Mouse (Mus musculus): Measurements from ENCODE around the gene Rsph1. TPM values are rescaled to one million over a fixed set of nuclear protein-coding genes. Genes with fewer than 3 reads are reported as not detected.

Gene Rsph1
- polyA plus RNA-seq, 1 experiment from 2014 or later = 0.40 TPM

GRCm38 (mm10) chr17:31242764-31243163, 34.4 kb downstream of the Rsph1 start:
- Histone ChIP-seq H3K9me3 (no peaks in the 10 kb centered on the region), H3K36me3 (no peaks in the 10 kb centered on the region), H3K9ac (replicated peaks) (no peak overlapping the region), H3K4me3 (replicated peaks) (no peak overlapping the region), H3K4me2 (no peak overlapping the region), H3K27ac (no peak overlapping the region), H3K27me3 (no peaks in the 10 kb centered on the region), H3K4me1 (replicated peaks) (no peaks in the 10 kb centered on the region)
- no peak for ATAC-seq (ENCODE audit: insufficient number of reproducible peaks, insufficient read depth, low FRiP score, low TSS enrichment, low read depth)
- WGBS = 0% methylated on average over 1 of the region's 1 CpGs

DNA sequence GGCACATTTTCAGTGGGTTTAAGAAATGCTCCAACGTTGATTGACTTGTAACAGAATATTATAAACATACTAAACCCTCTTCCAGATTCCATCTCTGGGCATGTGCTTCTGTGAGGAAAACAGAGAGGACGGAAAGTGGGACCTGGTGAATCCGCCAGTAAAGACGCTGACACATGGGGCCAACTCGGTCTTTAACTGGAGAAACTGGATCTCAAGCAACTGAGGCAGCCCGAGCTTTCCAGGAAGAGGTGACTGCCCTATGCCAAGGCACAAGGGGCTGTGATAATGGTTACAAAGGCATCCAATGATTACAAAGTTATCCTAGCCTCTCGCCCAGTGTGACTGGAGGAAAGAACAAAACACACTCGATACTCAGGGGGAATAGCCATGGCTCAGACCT, 36.0 kb downstream of the Rsph1 start:
- no peak overlapping the region for H3K9ac ChIP-seq (replicated peaks)

GRCm38 (mm10) chr17:31238234-31239020, 38.8 kb downstream of the Rsph1 start:
- no peaks in the 10 kb centered on the region for H3K9me3 ChIP-seq
- WGBS = 83% methylated on average over 7 of the region's 7 CpGs
- H3K27me3 ChIP-seq = no peaks in the 10 kb centered on the region
- no peaks in the 10 kb centered on the region for H3K36me3 ChIP-seq
- no peak overlapping the region for H3K27ac ChIP-seq
- ATAC-seq (ENCODE audit: insufficient number of reproducible peaks, insufficient read depth, low FRiP score, low TSS enrichment, low read depth) = no peak
- no peak overlapping the region for H3K4me3 ChIP-seq (replicated peaks)
- H3K4me2 ChIP-seq = no peak overlapping the region
- H3K9ac ChIP-seq (replicated peaks) = no peak overlapping the region
- no peaks in the 10 kb centered on the region for H3K4me1 ChIP-seq (replicated peaks)

More for the DNA sequence above, 36.0 kb downstream of the Rsph1 start:
- H3K4me2 ChIP-seq = no peak overlapping the region
- H3K36me3 ChIP-seq = no peaks in the 10 kb centered on the region
- 84% methylated on average over 8 of the region's 8 CpGs for WGBS
- H3K27ac ChIP-seq = no peak overlapping the region
- H3K27me3 ChIP-seq = no peaks in the 10 kb centered on the region
- no peaks in the 10 kb centered on the region for H3K9me3 ChIP-seq
- no peaks in the 10 kb centered on the region for H3K4me1 ChIP-seq (replicated peaks)
- H3K4me3 ChIP-seq (replicated peaks) = no peak overlapping the region
- no peak for ATAC-seq (ENCODE audit: insufficient number of reproducible peaks, insufficient read depth, low FRiP score, low TSS enrichment, low read depth)

DNA sequence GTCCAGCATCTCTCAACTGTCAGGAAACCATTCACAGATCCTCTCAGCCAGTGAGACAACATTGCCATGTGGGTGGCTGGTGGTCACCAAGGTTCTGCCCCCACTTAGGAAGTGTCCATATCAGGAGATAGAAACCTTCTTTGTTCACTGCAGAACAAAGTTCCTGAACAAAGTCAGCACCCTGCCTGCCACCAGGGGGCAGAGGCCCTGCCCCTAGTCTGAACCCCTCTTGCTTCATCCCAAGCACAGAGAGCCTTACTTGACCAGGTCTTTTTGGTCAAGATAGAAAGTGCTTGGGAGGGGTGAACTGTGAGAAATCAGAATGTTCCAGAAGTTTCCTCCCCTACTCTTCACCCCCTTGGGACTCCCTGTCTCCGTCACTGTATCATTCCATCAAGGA, 41.3 kb downstream of the Rsph1 start:
- Histone ChIP-seq H3K4me2 (no peak overlapping the region), H3K36me3 (no peaks in the 10 kb centered on the region), H3K9me3 (no peaks in the 10 kb centered on the region), H3K9ac (replicated peaks) (no peak overlapping the region), H3K4me3 (replicated peaks) (no peak overlapping the region), H3K27ac (no peak overlapping the region), H3K27me3 (no peaks in the 10 kb centered on the region), H3K4me1 (replicated peaks) (no peaks in the 10 kb centered on the region)
- ATAC-seq (ENCODE audit: insufficient number of reproducible peaks, insufficient read depth, low FRiP score, low TSS enrichment, low read depth) = no peak
- WGBS = 100% methylated on average over 1 of the region's 1 CpGs

DNA sequence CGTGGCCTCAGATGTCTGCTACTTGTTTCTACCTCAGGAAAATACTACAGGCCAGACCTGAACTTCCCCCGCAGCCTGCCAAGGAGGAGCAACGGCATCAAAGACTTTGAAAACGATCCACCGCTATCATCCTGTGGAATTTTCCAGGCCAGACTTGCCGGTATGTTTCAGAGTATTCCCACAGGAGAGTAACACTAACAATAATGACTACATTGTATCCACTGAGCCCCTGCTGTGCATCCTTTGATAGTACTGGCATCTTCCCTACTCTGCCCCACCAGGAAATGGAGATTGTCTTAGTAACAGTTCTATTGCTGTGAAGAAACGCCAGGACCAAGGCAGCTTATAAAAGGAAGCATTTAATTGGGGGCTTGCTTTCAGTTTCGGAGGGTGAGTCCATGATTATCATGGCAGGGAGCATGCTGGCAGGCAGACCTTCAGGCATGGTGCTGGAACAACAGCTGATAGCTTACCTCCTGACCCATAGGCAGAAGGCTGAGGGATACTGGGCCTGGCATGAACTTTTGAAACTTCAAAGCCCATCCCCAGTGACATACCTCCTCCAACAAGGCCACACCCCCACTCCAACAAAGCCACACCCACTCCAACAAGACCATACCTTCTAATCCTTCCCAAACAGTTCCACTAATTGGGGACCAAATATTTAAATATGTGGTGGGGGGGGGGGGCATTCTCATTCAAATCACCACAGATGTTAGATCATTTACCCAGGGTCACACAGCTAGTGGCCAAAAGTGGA, 44.8 kb downstream of the Rsph1 start:
- Histone ChIP-seq H3K4me3 (replicated peaks) (no peak overlapping the region), H3K9me3 (no peaks in the 10 kb centered on the region), H3K4me1 (replicated peaks) (no peaks in the 10 kb centered on the region), H3K9ac (replicated peaks) (no peak overlapping the region), H3K27ac (no peak overlapping the region), H3K4me2 (no peak overlapping the region), H3K27me3 (0 out of 2 replicates have a peak, but pooled peaks cover 6% of the 10 kb centered on the region), H3K36me3 (no peaks in the 10 kb centered on the region)
- WGBS = 65% methylated on average over 8 of the region's 8 CpGs
- no peak for ATAC-seq (ENCODE audit: insufficient number of reproducible peaks, insufficient read depth, low FRiP score, low TSS enrichment, low read depth)

DNA sequence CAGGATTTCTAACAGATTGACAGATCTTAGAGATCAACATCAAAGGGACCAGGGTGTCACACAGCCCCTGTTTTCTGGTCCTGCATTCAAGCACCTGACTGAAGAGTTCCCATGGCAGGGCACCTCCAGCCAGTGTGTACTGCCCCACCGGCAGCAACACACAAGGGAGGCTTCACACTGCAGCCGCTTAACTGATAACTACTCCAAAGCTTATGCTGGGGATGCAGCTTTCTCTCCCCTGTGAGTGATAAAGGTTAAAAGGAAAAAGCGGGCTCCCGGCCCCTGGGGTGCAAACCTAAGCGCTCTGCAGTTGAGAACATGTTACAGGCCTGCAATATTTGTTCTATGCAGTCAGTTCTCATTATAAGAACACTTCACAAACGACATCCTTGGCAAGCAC, 45.4 kb downstream of the Rsph1 start:
- no peak overlapping the region for H3K4me2 ChIP-seq
- ATAC-seq (ENCODE audit: insufficient number of reproducible peaks, insufficient read depth, low FRiP score, low TSS enrichment, low read depth) = no peak
- 0 out of 2 replicates have a peak, but pooled peaks cover 6% of the 10 kb centered on the region for H3K27me3 ChIP-seq
- no peaks in the 10 kb centered on the region for H3K4me1 ChIP-seq (replicated peaks)
- no peaks in the 10 kb centered on the region for H3K36me3 ChIP-seq
- H3K9ac ChIP-seq (replicated peaks) = 0 out of 2 replicates have a peak overlapping the region, but pooled peaks have one; percentile 18
- no peak overlapping the region for H3K27ac ChIP-seq
- no peaks in the 10 kb centered on the region for H3K9me3 ChIP-seq
- no peak overlapping the region for H3K4me3 ChIP-seq (replicated peaks)
- WGBS = 65% methylated on average over 6 of the region's 6 CpGs

- ATAC-seq (ENCODE audit: insufficient number of reproducible peaks, insufficient read depth, low FRiP score, low TSS enrichment, low read depth) = no peak
- H3K4me2 ChIP-seq = no peak overlapping the region
- H3K4me1 ChIP-seq (replicated peaks) = peaks cover 6% of the 10 kb centered on the region; the same call in 1 of the 2 replicates
- no peaks in the 10 kb centered on the region for H3K9me3 ChIP-seq
- WGBS = 83% methylated on average over 7 of the region's 7 CpGs
- H3K9ac ChIP-seq (replicated peaks) = no peak overlapping the region
- H3K4me3 ChIP-seq (replicated peaks) = no peak overlapping the region
- H3K27me3 ChIP-seq = 0 out of 2 replicates have a peak, but pooled peaks cover 6% of the 10 kb centered on the region
- no peak overlapping the region for H3K27ac ChIP-seq
- no peaks in the 10 kb centered on the region for H3K36me3 ChIP-seq
Measured at GRCm38 (mm10) chr17:31226931-31227330, 50.3 kb downstream of the Rsph1 start.

DNA sequence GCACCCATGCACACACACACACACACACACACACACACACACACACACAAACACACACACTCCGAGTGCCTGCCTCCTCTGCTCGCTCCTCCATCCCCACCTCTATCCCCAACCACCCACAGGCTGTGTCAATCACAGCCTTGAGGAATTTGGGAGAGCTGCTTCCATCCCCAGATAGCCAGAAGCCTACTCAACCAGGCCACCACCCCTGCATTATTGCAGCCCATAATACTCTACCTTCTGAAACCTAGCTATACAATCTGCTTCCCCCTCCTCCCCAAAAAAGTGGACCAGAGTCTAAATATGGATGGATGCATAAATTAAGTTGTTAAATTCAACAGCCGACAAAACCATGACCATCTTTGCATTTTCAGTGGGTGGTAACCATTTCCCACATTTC, 50.8 kb downstream of the Rsph1 start:
- H3K4me3 ChIP-seq (replicated peaks) = no peak overlapping the region
- peaks cover 11% of the 10 kb centered on the region for H3K4me1 ChIP-seq (replicated peaks)
- WGBS = 78% methylated on average over 3 of the region's 3 CpGs
- no peak for ATAC-seq (ENCODE audit: insufficient number of reproducible peaks, insufficient read depth, low FRiP score, low TSS enrichment, low read depth)
- no peaks in the 10 kb centered on the region for H3K9me3 ChIP-seq
- H3K4me2 ChIP-seq = no peak overlapping the region
- no peak overlapping the region for H3K9ac ChIP-seq (replicated peaks)
- no peaks in the 10 kb centered on the region for H3K36me3 ChIP-seq
- H3K27me3 ChIP-seq = 0 out of 2 replicates have a peak, but pooled peaks cover 6% of the 10 kb centered on the region
- H3K27ac ChIP-seq = no peak overlapping the region

DNA sequence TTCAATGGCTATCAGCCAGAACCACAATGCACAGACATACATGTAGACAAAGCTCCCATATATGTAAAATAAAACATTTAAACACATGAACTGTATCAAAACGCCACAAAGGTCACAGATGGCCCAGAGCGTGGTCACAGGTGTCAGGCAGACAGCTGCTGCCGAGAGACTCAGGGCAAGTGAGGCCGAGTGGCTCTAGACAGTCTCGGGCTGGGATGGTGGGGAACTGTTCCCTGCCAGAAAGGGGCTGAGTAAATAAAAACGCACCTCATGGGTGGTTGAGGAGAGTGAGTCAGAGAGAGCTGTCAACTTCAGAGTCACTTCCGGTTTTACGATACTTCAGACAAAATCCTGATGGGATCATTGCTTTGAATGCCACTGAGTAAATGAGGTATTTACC, 52.6 kb downstream of the Rsph1 start:
- Histone ChIP-seq H3K4me3 (replicated peaks) (no peak overlapping the region), H3K9me3 (no peaks in the 10 kb centered on the region), H3K36me3 (no peaks in the 10 kb centered on the region), H3K4me2 (no peak overlapping the region), H3K4me1 (replicated peaks) (peaks cover 16% of the 10 kb centered on the region), H3K27ac (no peak overlapping the region), H3K9ac (replicated peaks) (no peak overlapping the region), H3K27me3 (peaks cover 7% of the 10 kb centered on the region)
- no peak for ATAC-seq (ENCODE audit: insufficient number of reproducible peaks, insufficient read depth, low FRiP score, low TSS enrichment, low read depth)
- WGBS = 75% methylated on average over 8 of the region's 8 CpGs

DNA sequence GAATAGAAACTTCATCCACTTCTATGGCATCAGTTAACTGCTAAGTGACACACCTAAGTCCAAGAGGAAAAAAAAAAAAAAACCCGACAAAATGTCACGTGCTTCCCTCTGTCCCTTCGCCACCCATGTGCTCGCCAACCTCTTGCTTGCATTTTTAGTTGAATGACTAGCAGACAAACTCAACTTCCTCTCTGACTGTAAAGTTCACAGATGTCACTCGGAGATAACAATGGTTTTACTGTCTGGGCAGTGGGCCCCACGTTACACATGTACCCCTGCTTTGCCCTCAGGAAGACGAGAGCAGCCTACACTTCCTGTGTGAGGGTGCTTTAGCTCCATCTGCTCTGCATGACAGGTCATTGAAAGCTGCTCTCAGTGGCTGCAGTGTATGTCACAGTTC, 53.3 kb downstream of the Rsph1 start:
- Histone ChIP-seq H3K4me1 (replicated peaks) (peaks cover 16% of the 10 kb centered on the region), H3K9me3 (no peaks in the 10 kb centered on the region), H3K27ac (no peak overlapping the region), H3K27me3 (peaks cover 9% of the 10 kb centered on the region), H3K36me3 (no peaks in the 10 kb centered on the region), H3K9ac (replicated peaks) (no peak overlapping the region), H3K4me3 (replicated peaks) (no peak overlapping the region), H3K4me2 (no peak overlapping the region)
- WGBS = 76% methylated on average over 7 of the region's 7 CpGs
- no peak for ATAC-seq (ENCODE audit: insufficient number of reproducible peaks, insufficient read depth, low FRiP score, low TSS enrichment, low read depth)

DNA sequence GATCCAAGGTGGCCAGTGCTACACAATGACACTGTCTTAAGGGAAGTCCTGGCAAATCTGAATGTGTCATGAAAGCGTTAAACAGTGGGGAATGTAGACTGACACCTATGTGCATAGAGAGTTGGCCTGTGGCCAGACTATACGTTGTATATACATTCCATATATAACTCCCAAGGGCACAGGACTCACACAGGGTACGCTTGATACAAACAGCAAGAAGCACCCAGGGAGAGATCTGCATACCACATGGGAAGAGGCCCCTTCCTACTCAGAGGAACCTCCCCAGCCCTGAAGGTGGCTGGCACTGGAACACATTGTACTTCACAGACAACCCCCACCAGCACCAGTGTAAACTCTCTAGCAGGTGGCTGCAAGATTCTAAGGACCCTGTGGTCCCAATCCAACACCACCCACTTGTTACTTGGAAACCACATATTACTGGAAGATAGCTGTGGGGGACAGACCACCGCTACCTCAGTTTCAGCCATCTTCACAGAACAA, 54.3 kb downstream of the Rsph1 start:
- ATAC-seq (ENCODE audit: insufficient number of reproducible peaks, insufficient read depth, low FRiP score, low TSS enrichment, low read depth) = no peak

More for the DNA sequence above, 54.3 kb downstream of the Rsph1 start:
- WGBS = 75% methylated on average over 4 of the region's 4 CpGs
- Histone ChIP-seq H3K27ac (no peak overlapping the region), H3K4me1 (replicated peaks) (peaks cover 16% of the 10 kb centered on the region), H3K9me3 (no peaks in the 10 kb centered on the region), H3K9ac (replicated peaks) (no peak overlapping the region), H3K27me3 (peaks cover 7% of the 10 kb centered on the region), H3K36me3 (no peaks in the 10 kb centered on the region), H3K4me3 (replicated peaks) (no peak overlapping the region), H3K4me2 (no peak overlapping the region)
